Mouse (Mus musculus) hindbrain, embryonic 15.5 days (tissue): ENCODE measurements around the gene Rps6ka4. TPM values are rescaled to one million over a fixed set of nuclear protein-coding genes. Genes with fewer than 3 reads are reported as not detected.

Experiments
- ATAC-seq: fragments of 200-750 bp; cut with Nextera tagmentation; 2 replicates; pipeline ENCODE4 v1.8.0; 2017; ENCODE audit warnings: low read depth, moderate number of reproducible peaks, moderate TSS enrichment; ENCODE audit not compliant: low FRiP score
- H3K27ac ChIP-seq: fragments of 300-500 bp; sonication (generic); replicated peaks from 2 replicates; pipeline ENCODE4 v1.5.1; 2015; ENCODE audit warnings: mild to moderate bottlenecking, inconsistent platforms
- H3K27me3 ChIP-seq: fragments of 300-500 bp; sonication (generic); 2 replicates; pipeline ENCODE4 v1.6.1; 2015; ENCODE audit warnings: control low read depth, inconsistent platforms
- H3K36me3 ChIP-seq: fragments of 300-500 bp; sonication (generic); 2 replicates; pipeline ENCODE4 v1.6.1; 2015; ENCODE audit warnings: control low read depth, inconsistent platforms
- H3K4me1 ChIP-seq: fragments of 300-500 bp; sonication (generic); replicated peaks from 2 replicates; pipeline ENCODE4 v1.6.1; 2015; ENCODE audit warnings: control low read depth, inconsistent platforms
- H3K4me2 ChIP-seq: fragments of 300-500 bp; sonication (generic); 2 replicates; pipeline ENCODE4 v1.6.1; 2015; ENCODE audit warnings: moderate library complexity, mild to moderate bottlenecking, inconsistent platforms
- H3K4me3 ChIP-seq: fragments of 300-500 bp; sonication (generic); 2 replicates; pipeline ENCODE4 v1.5.1; 2015; ENCODE audit warnings: mild to moderate bottlenecking, inconsistent platforms
- H3K9ac ChIP-seq: fragments of 300-500 bp; sonication (generic); 2 replicates; pipeline ENCODE4 v1.6.1; 2015; ENCODE audit warnings: inconsistent platforms
- H3K9me3 ChIP-seq: fragments of 300-500 bp; sonication (generic); 2 replicates; pipeline ENCODE4 v1.6.1; 2016; ENCODE audit warnings: control low read depth, inconsistent platforms
- WGBS: fragments of 180-500 bp; shearing (Covaris S2); methylation state at CpG from one replicate; pipeline ENCODE4 v1.1.7; 2015; 5-methylcytosine and 5-hydroxymethylcytosine counted together
- polyA plus RNA-seq: library from polyadenylated mRNA; unstranded; fragments of >200 nt; fragmentation: Nextera tagmentation; extraction: Ambion mirVana; gene quantifications from 2 replicates; pipeline ENCODE4 v1.2.1, GENCODE M21; 2015

Rps6ka4 gene
- polyA plus RNA-seq, 1 experiment from 2014 or later: 13.3 TPM

DNA sequence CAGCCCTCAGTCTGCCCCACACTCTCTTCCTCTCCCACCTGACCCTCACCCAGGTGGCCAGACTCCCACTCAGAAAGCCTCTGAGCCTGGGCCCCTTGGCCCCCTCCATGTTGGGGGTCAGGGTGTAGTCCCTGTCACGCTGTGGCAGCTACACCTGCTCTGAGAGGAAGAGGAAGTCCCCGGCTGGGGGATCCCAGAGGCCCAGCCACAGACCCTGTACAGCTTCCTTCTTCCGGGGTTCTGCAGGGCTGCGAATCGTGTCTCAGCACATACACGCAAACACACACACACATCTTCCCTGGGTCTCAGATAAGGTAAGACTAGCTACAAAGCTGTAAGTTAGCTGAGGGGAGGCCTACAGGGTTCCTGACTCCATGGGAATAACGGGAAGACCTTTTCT, 17.6 kb upstream of the Rps6ka4 start, which contains the start of gene Ccdc88b:
TSS of gene Ccdc88b (minus strand) at position 181 of the 400 bp plus-strand sequence.
- Histone ChIP-seq H3K36me3 (no peaks in the 10 kb centered on the region), H3K27ac (no peak within 1 kb of the TSS), H3K4me2 (no peak within 1 kb of the TSS), H3K9ac (no peak within 1 kb of the TSS), H3K4me1 (peaks cover 24% of the 10 kb centered on the region), H3K4me3 (no peak within 1 kb of the TSS), H3K9me3 (no peaks in the 10 kb centered on the region), H3K27me3 (peaks cover 2% of the 10 kb centered on the region; the same call in 1 of the 2 replicates)
- WGBS: 80% methylated on average over 7 of the region's 7 CpGs
- no peak for ATAC-seq

DNA sequence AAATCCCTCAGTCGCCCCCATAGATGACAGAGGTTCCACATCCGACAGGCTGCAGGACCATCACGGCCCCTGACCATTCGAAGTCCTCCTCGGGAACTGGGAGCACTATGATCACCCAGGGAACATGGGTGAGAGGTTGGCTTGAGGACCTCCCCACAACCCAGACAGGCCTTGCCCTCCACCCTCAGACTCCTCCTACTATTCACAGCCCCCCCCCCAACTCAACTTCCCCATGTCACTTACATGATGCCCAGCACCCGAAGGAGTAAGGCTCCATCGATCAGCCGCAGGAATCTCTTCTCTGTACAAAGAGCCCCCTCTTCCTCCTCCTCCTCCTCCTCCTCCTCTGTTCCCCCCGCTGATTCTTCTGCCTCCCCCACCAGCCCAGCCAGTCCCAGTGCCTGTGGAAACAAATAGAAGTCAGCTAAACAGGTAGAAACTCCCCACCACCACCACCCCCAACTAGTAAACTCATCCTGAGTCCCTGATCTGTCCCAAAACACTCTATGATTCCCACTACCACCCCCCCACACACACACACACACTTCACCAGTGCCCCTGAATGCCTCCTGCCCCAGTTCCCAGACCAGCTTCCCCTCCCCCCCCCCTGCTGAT, 17.1 kb upstream of the Rps6ka4 start:
- Histone ChIP-seq H3K27me3 (peaks cover 2% of the 10 kb centered on the region; the same call in 1 of the 2 replicates), H3K4me3 (no peak overlapping the region), H3K9ac (no peak overlapping the region), H3K36me3 (no peaks in the 10 kb centered on the region), H3K4me1 (peaks cover 24% of the 10 kb centered on the region), H3K9me3 (no peaks in the 10 kb centered on the region), H3K27ac (no peak overlapping the region), H3K4me2 (no peak overlapping the region)
- no peak for ATAC-seq
- 79% methylated on average over 9 of the region's 9 CpGs for WGBS

DNA sequence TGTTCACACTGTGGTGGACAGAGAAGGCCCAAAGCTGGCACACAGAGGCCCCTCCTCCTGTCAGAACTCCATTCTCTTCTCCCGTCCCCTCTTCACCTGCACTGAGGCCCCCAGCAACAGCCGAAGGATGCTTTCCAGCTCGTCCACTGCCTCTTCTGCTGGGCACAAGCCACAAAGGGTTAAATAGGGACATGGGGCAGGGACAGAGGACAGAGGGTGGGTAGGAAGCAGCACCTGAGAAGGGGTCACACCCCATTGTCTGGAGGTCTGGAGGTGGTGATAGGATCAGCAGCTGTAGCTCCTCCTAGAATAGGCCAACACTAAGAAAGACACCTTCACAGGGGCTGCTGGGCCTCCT, 16.5 kb upstream of the Rps6ka4 start:
- Histone ChIP-seq H3K27me3 (peaks cover 2% of the 10 kb centered on the region; the same call in 1 of the 2 replicates), H3K9ac (no peak overlapping the region), H3K27ac (no peak overlapping the region), H3K36me3 (no peaks in the 10 kb centered on the region), H3K4me1 (peaks cover 24% of the 10 kb centered on the region), H3K4me3 (no peak overlapping the region), H3K4me2 (no peak overlapping the region), H3K9me3 (no peaks in the 10 kb centered on the region)
- 42% methylated on average over 3 of the region's 3 CpGs for WGBS
- ATAC-seq: no peak

DNA sequence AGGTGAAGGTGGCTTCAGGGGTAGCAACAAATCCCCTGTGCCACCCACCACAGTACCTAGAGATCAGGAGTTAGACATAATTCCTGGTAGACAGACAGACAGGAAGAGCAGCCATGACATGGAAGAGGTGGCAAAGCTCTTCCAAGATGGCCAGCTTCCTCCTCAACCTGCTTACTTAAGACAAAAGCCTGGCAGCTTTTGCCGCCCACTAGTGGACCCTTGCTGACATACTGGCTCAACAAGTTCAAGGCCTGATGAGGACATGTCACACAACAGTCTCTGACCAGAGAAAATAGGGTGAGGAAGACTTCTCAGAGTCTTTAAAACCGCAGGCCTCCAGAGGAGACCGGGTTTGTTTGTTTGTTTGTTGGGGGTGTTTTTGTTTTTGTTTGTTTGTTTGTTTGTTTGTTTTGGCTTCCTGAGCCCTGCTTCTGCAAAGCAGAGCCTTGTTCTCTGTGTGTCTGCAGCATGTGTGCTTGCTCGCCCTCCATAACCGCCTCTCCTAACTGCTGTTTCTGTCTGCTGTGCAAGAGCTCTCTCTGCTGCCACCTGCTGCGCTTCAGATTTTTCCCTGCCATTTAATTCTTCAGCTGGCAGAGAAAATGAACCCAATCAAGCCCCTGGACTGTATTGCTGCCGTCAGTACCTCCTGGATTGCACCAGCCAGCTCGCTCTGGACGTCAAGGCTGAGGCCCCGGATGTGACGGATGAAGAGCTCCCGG, 16.0 kb upstream of the Rps6ka4 start:
- H3K36me3 ChIP-seq: no peaks in the 10 kb centered on the region
- peak; percentile 9; the same call in 1 of the 2 replicates for ATAC-seq
- H3K4me2 ChIP-seq: no peak overlapping the region
- no peak overlapping the region for H3K4me3 ChIP-seq
- WGBS: 37% methylated on average over 12 of the region's 12 CpGs
- H3K4me1 ChIP-seq: peaks cover 24% of the 10 kb centered on the region
- H3K9me3 ChIP-seq: no peaks in the 10 kb centered on the region
- peaks cover 2% of the 10 kb centered on the region; the same call in 1 of the 2 replicates for H3K27me3 ChIP-seq
- no peak overlapping the region for H3K9ac ChIP-seq
- H3K27ac ChIP-seq: no peak overlapping the region

DNA sequence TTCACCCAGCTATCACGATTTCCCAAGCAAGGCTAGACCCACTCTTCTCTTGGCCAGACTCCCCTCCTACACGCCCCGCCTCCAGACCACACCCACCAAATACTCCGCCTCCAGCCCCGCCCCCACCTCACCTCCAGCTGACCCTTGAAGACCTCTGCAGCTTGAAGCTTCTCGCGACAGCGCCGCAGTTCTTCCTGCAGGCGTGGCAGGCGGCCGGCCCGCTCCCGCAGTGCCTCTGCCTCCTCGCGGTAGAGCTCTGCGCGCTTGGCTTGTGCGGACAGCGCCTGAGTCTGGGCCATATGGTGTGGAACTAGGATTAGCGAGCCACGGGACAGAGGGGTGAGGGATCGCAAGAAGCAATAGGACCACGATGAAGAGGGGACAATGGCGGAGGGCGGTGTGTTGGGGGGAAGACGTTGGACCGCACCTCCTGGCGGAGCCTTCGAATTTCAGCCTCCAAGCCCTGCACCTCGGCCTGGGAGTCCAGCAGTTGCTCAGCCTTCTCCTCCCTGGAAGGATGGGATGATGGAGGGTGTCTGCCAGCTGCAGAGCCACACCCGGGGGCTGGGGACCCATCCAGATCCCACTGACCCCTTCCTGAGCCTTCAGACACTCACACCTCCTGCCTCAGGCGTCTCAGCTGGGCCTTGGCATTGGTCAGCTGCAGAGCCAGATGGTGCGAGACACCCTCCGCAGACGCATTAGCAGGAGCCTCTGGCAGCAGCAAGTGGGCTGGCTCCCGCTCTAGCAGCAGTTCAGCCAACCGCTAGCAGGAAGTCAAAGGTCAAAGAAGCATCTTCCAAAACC, 15.0 kb upstream of the Rps6ka4 start:
- 0 out of 2 replicates have a peak overlapping the region, but pooled peaks have one; percentile 23 for H3K27ac ChIP-seq
- peak overlapping the region; percentile 15; the same call in 1 of the 2 replicates for H3K4me3 ChIP-seq
- 8% methylated on average over 38 of the region's 38 CpGs for WGBS
- H3K4me1 ChIP-seq: peaks cover 24% of the 10 kb centered on the region
- peaks cover 2% of the 10 kb centered on the region for H3K27me3 ChIP-seq
- no peaks in the 10 kb centered on the region for H3K36me3 ChIP-seq
- H3K9ac ChIP-seq: no peak overlapping the region
- peak; percentile 55 for ATAC-seq
- H3K4me2 ChIP-seq: peak overlapping the region; percentile 48
- no peaks in the 10 kb centered on the region for H3K9me3 ChIP-seq

DNA sequence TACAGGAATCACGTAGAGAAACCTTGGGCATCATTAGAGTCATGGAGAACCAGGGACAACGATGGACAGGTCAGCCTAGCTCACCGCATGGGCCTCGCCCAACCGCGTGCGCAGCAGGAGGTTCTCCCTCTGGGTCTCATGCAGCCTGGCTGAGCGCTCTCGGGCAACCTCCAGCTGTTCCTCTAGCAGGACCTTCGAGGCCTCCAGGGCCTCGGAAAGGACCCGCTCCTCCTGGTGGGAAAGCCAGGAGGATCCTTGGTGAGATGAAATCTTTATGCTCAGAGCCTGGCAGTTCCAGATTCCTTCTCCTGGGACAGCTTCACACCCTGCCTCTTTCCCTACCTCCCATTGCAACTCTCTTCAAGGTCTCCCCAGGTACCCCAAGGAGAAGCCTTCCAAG, 14.2 kb upstream of the Rps6ka4 start:
- H3K4me2 ChIP-seq: peak overlapping the region; percentile 48; the same call in 1 of the 2 replicates
- WGBS: 91% methylated on average over 12 of the region's 12 CpGs

DNA sequence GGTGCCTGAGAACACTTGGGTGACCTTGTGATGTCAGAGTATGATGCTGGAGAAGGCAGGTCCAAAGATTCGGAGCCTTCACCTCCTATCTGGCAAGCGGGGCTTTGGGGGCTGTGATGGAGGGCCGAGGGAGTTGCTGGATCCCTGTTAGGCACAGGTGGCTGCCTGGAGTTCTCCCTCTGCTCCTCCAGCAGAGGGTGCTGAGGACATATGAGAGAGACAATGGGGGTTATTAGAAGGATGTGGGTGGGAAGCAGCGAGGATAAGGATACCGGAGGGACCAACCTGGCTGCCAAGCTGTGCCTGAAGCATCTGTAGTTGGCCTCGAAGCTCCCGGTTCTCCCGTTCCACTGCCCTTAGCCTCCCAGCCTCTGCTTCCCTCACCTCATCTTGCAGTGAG, 13.5 kb upstream of the Rps6ka4 start:
- Histone ChIP-seq H3K27me3 (peaks cover 11% of the 10 kb centered on the region), H3K9me3 (no peaks in the 10 kb centered on the region), H3K4me3 (no peak overlapping the region), H3K27ac (no peak overlapping the region), H3K36me3 (no peaks in the 10 kb centered on the region), H3K4me1 (peaks cover 24% of the 10 kb centered on the region), H3K4me2 (no peak overlapping the region), H3K9ac (no peak overlapping the region)
- ATAC-seq: no peak
- 82% methylated on average over 8 of the region's 8 CpGs for WGBS

More for the DNA sequence above, 14.2 kb upstream of the Rps6ka4 start:
- Histone ChIP-seq H3K9ac (no peak overlapping the region), H3K4me3 (no peak overlapping the region), H3K27ac (no peak overlapping the region), H3K36me3 (no peaks in the 10 kb centered on the region), H3K4me1 (peaks cover 24% of the 10 kb centered on the region), H3K27me3 (peaks cover 3% of the 10 kb centered on the region), H3K9me3 (no peaks in the 10 kb centered on the region)
- ATAC-seq: no peak

DNA sequence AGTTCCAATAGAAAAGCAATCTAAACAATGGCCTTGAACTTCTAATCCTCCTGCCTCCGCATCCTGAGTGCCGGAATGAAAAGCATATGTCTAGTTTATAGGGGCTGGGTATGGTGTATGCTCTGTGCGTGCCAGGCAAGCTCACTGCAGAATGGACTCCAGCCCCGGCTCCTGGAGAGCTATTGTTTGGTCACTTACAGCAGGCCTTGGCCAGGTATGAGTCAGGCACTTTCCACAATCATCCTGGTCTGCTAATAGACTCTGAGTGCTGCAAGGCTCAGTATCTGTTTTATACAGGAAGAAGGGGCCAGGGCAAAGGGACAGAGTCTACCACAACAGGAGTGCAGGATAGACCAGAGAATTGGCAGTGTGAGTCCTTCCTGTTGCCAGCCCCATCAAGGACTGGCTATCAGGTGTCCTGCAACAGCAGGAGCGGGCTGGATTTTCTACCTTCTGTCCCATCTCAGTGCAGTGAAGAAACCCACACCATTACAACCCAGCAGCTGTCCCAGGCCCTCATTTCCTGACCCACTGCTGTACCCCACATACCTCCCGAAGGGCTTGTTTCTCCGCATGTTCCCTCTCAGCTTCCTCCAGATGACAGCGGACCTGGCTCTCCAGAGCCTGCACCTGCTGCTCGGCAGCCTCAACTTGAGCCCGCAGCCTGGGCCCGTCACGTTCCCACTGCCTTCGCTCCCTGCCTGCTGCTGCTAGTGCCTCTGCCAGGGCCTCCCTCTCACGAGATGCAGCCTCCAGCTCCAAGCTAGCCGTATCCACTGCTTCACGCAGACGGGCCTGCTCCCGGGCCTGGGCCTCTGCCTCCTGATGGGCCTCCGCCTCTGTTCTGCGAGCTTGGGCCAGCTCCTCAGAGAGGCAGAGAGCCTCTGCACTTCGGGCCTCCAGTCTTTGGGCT, 12.2 kb upstream of the Rps6ka4 start:
- H3K4me3 ChIP-seq: no peak overlapping the region
- no peaks in the 10 kb centered on the region for H3K36me3 ChIP-seq
- no peak overlapping the region for H3K4me2 ChIP-seq
- 79% methylated on average over 21 of the region's 21 CpGs for WGBS
- peaks cover 33% of the 10 kb centered on the region for H3K4me1 ChIP-seq
- H3K27ac ChIP-seq: no peak overlapping the region
- H3K9me3 ChIP-seq: no peaks in the 10 kb centered on the region
- ATAC-seq: no peak
- no peak overlapping the region for H3K9ac ChIP-seq
- H3K27me3 ChIP-seq: peaks cover 23% of the 10 kb centered on the region

DNA sequence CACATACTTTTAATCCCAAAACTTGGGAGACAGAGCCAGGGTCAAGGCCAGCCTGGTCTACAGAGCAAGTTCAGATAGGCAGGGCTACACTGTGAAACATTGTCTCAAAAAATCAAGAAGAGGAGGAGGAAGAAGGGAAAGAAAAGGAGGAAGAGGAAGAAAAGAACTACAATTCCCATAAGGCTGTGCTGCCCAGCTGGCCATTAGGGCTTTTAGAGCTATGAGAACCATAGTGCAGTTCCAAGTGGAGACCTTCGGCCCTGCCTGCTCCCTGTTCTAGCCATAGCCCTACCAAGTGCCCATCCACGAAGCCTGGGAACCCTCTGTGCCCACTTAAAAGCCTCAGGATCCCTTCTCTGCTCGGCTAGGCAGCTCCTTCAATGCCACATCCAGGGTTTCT, 11.1 kb upstream of the Rps6ka4 start:
- no peak for ATAC-seq
- H3K36me3 ChIP-seq: no peaks in the 10 kb centered on the region
- peaks cover 29% of the 10 kb centered on the region for H3K4me1 ChIP-seq
- H3K9me3 ChIP-seq: no peaks in the 10 kb centered on the region
- no peak overlapping the region for H3K4me2 ChIP-seq
- no peak overlapping the region for H3K9ac ChIP-seq
- WGBS: 81% methylated on average over 3 of the region's 3 CpGs
- H3K27me3 ChIP-seq: peaks cover 34% of the 10 kb centered on the region
- no peak overlapping the region for H3K27ac ChIP-seq
- H3K4me3 ChIP-seq: no peak overlapping the region

DNA sequence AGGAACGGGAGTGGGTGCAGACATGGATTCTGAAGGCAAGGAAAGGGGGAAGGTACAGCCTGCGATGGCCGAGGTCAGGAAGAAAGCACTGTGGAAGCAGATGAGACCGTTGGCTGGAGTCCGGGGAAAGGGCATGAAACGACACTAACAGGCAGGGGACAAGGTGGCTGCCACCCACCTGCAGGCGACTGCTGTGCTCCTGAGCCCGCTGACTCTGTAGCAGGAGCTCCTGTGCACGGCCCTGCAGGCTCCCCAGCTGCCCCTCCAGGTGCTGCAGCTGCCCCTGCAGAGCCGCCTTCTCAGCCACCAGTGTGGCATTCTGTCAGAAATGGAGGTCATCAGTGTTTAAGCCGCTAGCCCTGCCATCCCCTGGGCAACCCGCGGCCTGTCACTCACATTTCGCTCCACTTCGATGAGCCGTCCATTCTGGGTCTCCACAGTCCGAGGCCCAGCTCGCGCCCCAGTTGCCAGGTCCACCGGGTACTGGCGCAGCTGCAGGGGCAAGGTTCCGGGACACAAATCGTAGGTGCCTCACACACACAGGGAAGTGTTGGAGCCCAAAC, 9.2 kb upstream of the Rps6ka4 start:
- 69% methylated on average over 23 of the region's 23 CpGs for WGBS
- Histone ChIP-seq H3K27me3 (peaks cover 40% of the 10 kb centered on the region), H3K27ac (no peak overlapping the region), H3K4me3 (no peak overlapping the region), H3K9me3 (no peaks in the 10 kb centered on the region), H3K4me1 (peaks cover 11% of the 10 kb centered on the region), H3K9ac (no peak overlapping the region), H3K4me2 (no peak overlapping the region), H3K36me3 (no peaks in the 10 kb centered on the region)
- ATAC-seq: no peak
